Mouse (Mus musculus): ENCODE measurements at regions not wholly inside any gene's neighbourhood (a gene's known extent, or its start where the extent isn't known, plus 50 kb on each side); places are given as distances from the start of the nearest gene placed in this dataset.

- DNase-seq (no peak), ATAC-seq (no peak)
- no peaks in the 10 kb centered on the region for H3K9me3 ChIP-seq (ENCODE audit: low read length)
- no peak for TF ChIP-seq CTCF (IDR thresholded peaks at IDR 0.05; ENCODE audit: low read depth)
- no peak overlapping the region for H3K4me2 ChIP-seq (ENCODE audit: low read depth)
- H3K36me3 ChIP-seq (ENCODE audit: insufficient read depth), result no peaks in the 10 kb centered on the region
- no peaks in the 10 kb centered on the region for H3K4me1 ChIP-seq (ENCODE audit: insufficient read depth)
- H3K9ac ChIP-seq, result no peak overlapping the region
- H3K4me3 ChIP-seq (ENCODE audit: low read depth, low read length), result no peak overlapping the region
- H3K27me3 ChIP-seq (ENCODE audit: insufficient read depth, low read length), result no peaks in the 10 kb centered on the region
- H3K27ac ChIP-seq (ENCODE audit: low read depth, low read length), result no peak overlapping the region
Measured at GRCm38 (mm10) chr10:48433287-48433686, 1355.3 kb downstream of the Grik2 start.

- TF ChIP-seq CTCF (IDR thresholded peaks at IDR 0.05; ENCODE audit: low read depth), result no peak
- no peak for ATAC-seq
Measured at GRCm38 (mm10) chr10:48425501-48425900, 1363.1 kb downstream of the Grik2 start.

DNA sequence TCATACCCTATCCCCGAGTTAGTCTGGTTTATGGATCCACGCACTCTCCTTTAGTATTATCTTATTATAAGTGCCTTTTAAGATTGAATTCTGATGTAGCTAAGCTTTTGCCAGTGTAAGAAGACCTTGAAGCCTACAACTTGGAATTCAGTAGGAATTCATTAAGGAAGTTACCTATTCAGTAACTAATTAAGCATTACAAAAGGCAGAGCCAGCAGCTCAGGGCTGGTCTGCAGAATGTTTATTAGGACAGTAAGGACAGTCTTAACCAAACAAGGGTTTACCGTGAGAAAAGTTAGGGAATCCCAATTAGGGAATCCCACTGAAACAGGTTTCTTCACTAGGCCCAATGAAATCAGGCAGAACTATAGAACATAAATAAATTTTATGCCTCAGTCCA, 1383.5 kb downstream of the Grik2 start:
- WGBS, result 60% methylated on average over 3 of the region's 3 CpGs
- H3K36me3 ChIP-seq (ENCODE audit: insufficient read depth), result no peaks in the 10 kb centered on the region
- no peak overlapping the region for H3K4me3 ChIP-seq (ENCODE audit: low read depth, low read length)
- no peak for ATAC-seq
- TF ChIP-seq CTCF (IDR thresholded peaks at IDR 0.05; ENCODE audit: low read depth), result no peak
- H3K9me3 ChIP-seq (ENCODE audit: low read length), result no peaks in the 10 kb centered on the region
- no peaks in the 10 kb centered on the region for H3K4me1 ChIP-seq (ENCODE audit: insufficient read depth)
- H3K9ac ChIP-seq, result no peak overlapping the region
- no peak for DNase-seq
- H3K27ac ChIP-seq (ENCODE audit: low read depth, low read length), result no peak overlapping the region
- H3K27me3 ChIP-seq (ENCODE audit: insufficient read depth, low read length), result no peaks in the 10 kb centered on the region
- no peak overlapping the region for H3K4me2 ChIP-seq (ENCODE audit: low read depth)

More at GRCm38 (mm10) chr10:48425501-48425900, 1363.1 kb downstream of the Grik2 start:
- DNase-seq, result no peak
- H3K27ac ChIP-seq (ENCODE audit: low read depth, low read length), result no peak overlapping the region
- no peaks in the 10 kb centered on the region for H3K4me1 ChIP-seq (ENCODE audit: insufficient read depth)
- no peak overlapping the region for H3K4me2 ChIP-seq (ENCODE audit: low read depth)
- no peak overlapping the region for H3K9ac ChIP-seq
- no peaks in the 10 kb centered on the region for H3K36me3 ChIP-seq (ENCODE audit: insufficient read depth)
- H3K9me3 ChIP-seq (ENCODE audit: low read length), result no peaks in the 10 kb centered on the region
- no peaks in the 10 kb centered on the region for H3K27me3 ChIP-seq (ENCODE audit: insufficient read depth, low read length)
- no peak overlapping the region for H3K4me3 ChIP-seq (ENCODE audit: low read depth, low read length)
